Mouse (Mus musculus): ENCODE measurements around the gene Cdk2ap2.

GRCm38 (mm10) chr19:4137913-4138312 lies 40.9 kb downstream of the Cdk2ap2 start:
- TF ChIP-seq CTCF (IDR thresholded peaks at IDR 0.05; ENCODE audit: borderline replicate concordance, insufficient read depth, low read length) (no peak), POLR2A (IDR thresholded peaks at IDR 0.05; ENCODE audit: low read depth, low read length) (no peak)

Data from embryonic fibroblast, embryonic 13.5 days (primary cell).